In the genomic region with DNA sequence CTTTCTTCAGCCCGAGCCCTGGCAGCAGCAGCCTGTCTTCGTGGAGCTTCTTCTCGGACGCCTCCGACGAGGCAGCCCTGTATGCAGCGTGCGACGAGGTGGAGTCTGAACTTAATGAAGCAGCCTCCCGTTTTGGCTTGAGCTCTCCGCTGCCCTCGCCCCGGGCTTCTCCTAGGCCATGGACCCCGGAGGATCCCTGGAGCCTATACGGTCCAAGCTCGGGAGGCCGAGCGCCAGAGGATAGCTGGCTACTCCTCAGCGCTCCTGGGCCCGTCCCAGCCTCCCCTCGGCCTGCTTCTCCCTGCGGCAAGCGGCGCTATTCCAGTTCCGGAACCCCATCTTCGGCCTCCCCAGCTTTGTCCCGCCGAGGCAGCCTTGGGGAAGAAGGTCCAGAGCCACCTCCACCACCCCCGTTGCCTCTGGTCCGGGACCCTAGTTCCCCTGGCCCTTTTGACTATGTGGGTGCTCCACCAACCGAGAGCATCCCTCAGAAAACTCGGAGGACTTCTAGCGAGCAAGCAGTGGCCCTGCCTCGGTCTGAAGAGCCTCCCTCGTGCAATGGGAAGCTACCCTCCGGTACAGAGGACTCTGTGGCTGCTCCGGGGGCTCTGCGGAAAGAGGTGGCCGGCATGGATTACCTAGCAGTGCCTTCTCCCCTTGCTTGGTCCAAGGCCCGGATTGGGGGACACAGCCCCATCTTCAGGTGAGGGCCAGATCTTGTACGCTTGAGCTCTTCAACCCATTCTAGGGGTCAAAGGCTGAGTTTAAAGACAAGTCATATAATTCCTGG, we compare ENCODE assay signal across 9 mouse cellular contexts. TPM values are rescaled to one million over a fixed set of nuclear protein-coding genes. Genes with fewer than 3 reads are reported as not detected.
DNase-seq lines count a peak whose midpoint lies in the region; ATAC-seq and TF ChIP-seq lines count a peak whose summit lies in the region.
"Had no signal": no experiment of that assay in that cellular context is flagged by ENCODE, and none has a peak within 500 bp of the region (broad histone marks: within the 10 kb centered on the region; RNA-seq: fewer than 3 reads in every experiment).

No protein-coding gene starts in this region.

- peak; percentile 40 for DNase-seq in gastrocnemius, postnatal 10 days
- no peak for DNase-seq in gastrocnemius, adult 18-20 months (ENCODE audit: low spot score)
- DNase-seq in brain, embryonic 14.5 days (ENCODE audit: low read depth): peak; percentile 48
- DNase-seq in right cerebral cortex, postnatal 25 days: no peak
- no peak for DNase-seq in thymus, postnatal 36 days

- peak overlapping the region; percentile 43 for H3K9ac ChIP-seq in forebrain, embryonic 16.5 days (replicated peaks; ENCODE audit: low read depth, low read length)
- 0 out of 2 replicates have a peak overlapping the region, but pooled peaks have one; percentile 22 for H3K9ac ChIP-seq in intestine, postnatal 0 days (ENCODE audit: low read depth, low read length)
- H3K9ac ChIP-seq in neural tube, embryonic 13.5 days: peak overlapping the region; percentile 82

- H3K4me3 ChIP-seq in forebrain, embryonic 16.5 days (replicated peaks; ENCODE audit: low read length): peak overlapping the region; percentile 50
- peak overlapping the region; percentile 58 for H3K4me3 ChIP-seq in intestine, postnatal 0 days (ENCODE audit: low read depth, low read length)
- H3K4me3 ChIP-seq in neural tube, embryonic 13.5 days: peak overlapping the region; percentile 60

- H3K36me3 ChIP-seq in forebrain, embryonic 16.5 days (ENCODE audit: control insufficient read depth, insufficient read depth): no peaks in the 10 kb centered on the region
- peaks cover 12% of the 10 kb centered on the region; the same call in 1 of the 2 replicates for H3K36me3 ChIP-seq in intestine, postnatal 0 days (ENCODE audit: control insufficient read depth, insufficient read depth)
- no peaks in the 10 kb centered on the region for H3K36me3 ChIP-seq in neural tube, embryonic 13.5 days

- TF ChIP-seq POLR2A in brain, embryonic 14.5 days (IDR thresholded peaks at IDR 0.05; ENCODE audit: borderline replicate concordance, extremely low read depth, insufficient read depth, insufficient read length, poor library complexity, severe bottlenecking): no peak

- H3K27ac ChIP-seq in forebrain, embryonic 16.5 days (ENCODE audit: low read length): no peak overlapping the region
- H3K27ac ChIP-seq in intestine, postnatal 0 days (ENCODE audit: low read depth, low read length): no peak overlapping the region
- no peak overlapping the region for H3K27ac ChIP-seq in neural tube, embryonic 13.5 days (replicated peaks)
- H3K27ac ChIP-seq: macrophage had no signal

- no peaks in the 10 kb centered on the region for H3K9me3 ChIP-seq in forebrain, embryonic 16.5 days (ENCODE audit: control insufficient read depth, low read length)
- H3K9me3 ChIP-seq in intestine, postnatal 0 days (ENCODE audit: control insufficient read depth): no peaks in the 10 kb centered on the region
- H3K9me3 ChIP-seq in neural tube, embryonic 13.5 days: no peaks in the 10 kb centered on the region

- peak overlapping the region; percentile 69 for H3K4me2 ChIP-seq in forebrain, embryonic 16.5 days (ENCODE audit: low read length)
- H3K4me2 ChIP-seq in intestine, postnatal 0 days (replicated peaks; ENCODE audit: low read depth): peak overlapping the region; percentile 85
- peak overlapping the region; percentile 87 for H3K4me2 ChIP-seq in neural tube, embryonic 13.5 days

- 0 out of 2 replicates have a peak, but pooled peaks have one; percentile 1 for ATAC-seq in forebrain, embryonic 16.5 days
- ATAC-seq in intestine, postnatal 0 days: no peak
- ATAC-seq in neural tube, embryonic 13.5 days (ENCODE audit: low read depth): no peak

- H3K27me3 ChIP-seq in forebrain, embryonic 16.5 days (replicated peaks; ENCODE audit: control insufficient read depth, insufficient read depth, low read length): no peaks in the 10 kb centered on the region
- 0 out of 2 replicates have a peak, but pooled peaks cover 12% of the 10 kb centered on the region for H3K27me3 ChIP-seq in intestine, postnatal 0 days (replicated peaks; ENCODE audit: control insufficient read depth, insufficient read depth, low read length)
- H3K27me3 ChIP-seq in neural tube, embryonic 13.5 days: peaks cover 36% of the 10 kb centered on the region

- TF ChIP-seq CTCF in brain, embryonic 14.5 days (IDR thresholded peaks at IDR 0.05; ENCODE audit: borderline replicate concordance, extremely low read depth, insufficient read depth, insufficient read length): no peak
- no peak for TF ChIP-seq CTCF in intestine, postnatal 0 days (IDR thresholded peaks at IDR 0.05; ENCODE audit: low read depth)

- 8% methylated on average over 41 of the region's 41 CpGs for WGBS in forebrain, embryonic 16.5 days
- 53% methylated on average over 41 of the region's 41 CpGs for WGBS in intestine, postnatal 0 days
- 9% methylated on average over 41 of the region's 41 CpGs for WGBS in neural tube, embryonic 13.5 days

- peaks cover 31% of the 10 kb centered on the region for H3K4me1 ChIP-seq in forebrain, embryonic 16.5 days (replicated peaks; ENCODE audit: control insufficient read depth, insufficient read depth, low read length)
- no peaks in the 10 kb centered on the region; the same call in 1 of the 2 replicates for H3K4me1 ChIP-seq in intestine, postnatal 0 days (replicated peaks; ENCODE audit: control insufficient read depth, insufficient read depth, low read length)
- peaks cover 57% of the 10 kb centered on the region for H3K4me1 ChIP-seq in neural tube, embryonic 13.5 days (replicated peaks)

RNA-seq across cellular contexts. Expression of a gene that starts 3.8 kb away (rescaled TPM):
- 10 to 100 TPM in 1 of 2 experiments, 1 to 10 TPM in 1; 9.3 to 14.8 TPM for total RNA-seq in gastrocnemius, postnatal 10 days (2021)
- 1 to 10 TPM; 1.5 to 3.3 TPM for total RNA-seq in gastrocnemius, adult 18-20 months (2021)
- 22.3 and 26.2 TPM in 2 replicates for polyA plus RNA-seq in brain, embryonic 14.5 days (2012; rRNA removed)
- 11.7 and 12.3 TPM in 2 replicates for polyA plus RNA-seq in forebrain, embryonic 16.5 days (2015; fragmentation: Nextera tagmentation; extraction: Ambion mirVana)
- 5.9 and 6.1 TPM in 2 replicates for polyA plus RNA-seq in intestine, postnatal 0 days (2015; fragmentation: Nextera tagmentation; extraction: Ambion mirVana)
- 12.2 and 14.2 TPM in 2 replicates for polyA plus RNA-seq in neural tube, embryonic 13.5 days (2015; fragmentation: Nextera tagmentation; extraction: Ambion mirVana)
- polyA plus RNA-seq: macrophage had no signal

RNA-seq across cellular contexts. Expression of a gene that starts 27.1 kb away (rescaled TPM):
- total RNA-seq in gastrocnemius, postnatal 10 days (2021): 10 to 100 TPM in 1 of 2 experiments, 1 to 10 TPM in 1; 9.3 to 15.3 TPM
- 1 to 10 TPM; 1.2 to 1.8 TPM for total RNA-seq in gastrocnemius, adult 18-20 months (2021)
- polyA plus RNA-seq in brain, embryonic 14.5 days (2012; rRNA removed): 14.1 and 24.1 TPM in 2 replicates
- 11.3 and 13.2 TPM in 2 replicates for polyA plus RNA-seq in forebrain, embryonic 16.5 days (2015; fragmentation: Nextera tagmentation; extraction: Ambion mirVana)
- polyA plus RNA-seq in intestine, postnatal 0 days (2015; fragmentation: Nextera tagmentation; extraction: Ambion mirVana): 2.2 and 2.5 TPM in 2 replicates
- 11.8 and 12.7 TPM in 2 replicates for polyA plus RNA-seq in neural tube, embryonic 13.5 days (2015; fragmentation: Nextera tagmentation; extraction: Ambion mirVana)

RNA-seq across cellular contexts. Expression of a gene that starts 38.1 kb away (rescaled TPM):
- total RNA-seq in gastrocnemius, postnatal 10 days (2021): 1 to 10 TPM; 3.9 to 4.2 TPM
- total RNA-seq in gastrocnemius, adult 18-20 months (2021): 1 to 10 TPM; 1.6 to 2.5 TPM
- polyA plus RNA-seq in brain, embryonic 14.5 days (2012; rRNA removed): 2.5 and 2.6 TPM in 2 replicates
- 2.7 and 3.2 TPM in 2 replicates for polyA plus RNA-seq in forebrain, embryonic 16.5 days (2015; fragmentation: Nextera tagmentation; extraction: Ambion mirVana)
- polyA plus RNA-seq in intestine, postnatal 0 days (2015; fragmentation: Nextera tagmentation; extraction: Ambion mirVana): 39.2 and 47.3 TPM in 2 replicates
- polyA plus RNA-seq in neural tube, embryonic 13.5 days (2015; fragmentation: Nextera tagmentation; extraction: Ambion mirVana): 4.3 and 4.7 TPM in 2 replicates

RNA-seq across cellular contexts. Expression of a gene that starts 42.9 kb away (rescaled TPM):
- total RNA-seq in gastrocnemius, postnatal 10 days (2021): 1 to 10 TPM; 5.9 to 9.4 TPM
- 1 to 10 TPM; 3.8 to 9.1 TPM for total RNA-seq in gastrocnemius, adult 18-20 months (2021)
- polyA plus RNA-seq in brain, embryonic 14.5 days (2012; rRNA removed): 3.5 and 7.8 TPM in 2 replicates
- 3.2 and 3.7 TPM in 2 replicates for polyA plus RNA-seq in forebrain, embryonic 16.5 days (2015; fragmentation: Nextera tagmentation; extraction: Ambion mirVana)
- polyA plus RNA-seq in intestine, postnatal 0 days (2015; fragmentation: Nextera tagmentation; extraction: Ambion mirVana): 3.5 and 4.3 TPM in 2 replicates
- polyA plus RNA-seq in neural tube, embryonic 13.5 days (2015; fragmentation: Nextera tagmentation; extraction: Ambion mirVana): 4.4 and 5.7 TPM in 2 replicates

RNA-seq across cellular contexts. Expression of a gene that starts 57.4 kb away (rescaled TPM):
- total RNA-seq in gastrocnemius, postnatal 10 days (2021): under 1 TPM; 0.16 to 0.29 TPM
- total RNA-seq in gastrocnemius, adult 18-20 months (2021): not detected
- 0.43 and 0.51 TPM in 2 replicates for polyA plus RNA-seq in brain, embryonic 14.5 days (2012; rRNA removed)
- polyA plus RNA-seq in forebrain, embryonic 16.5 days (2015; fragmentation: Nextera tagmentation; extraction: Ambion mirVana): 0.14 and 0.21 TPM in 2 replicates
- polyA plus RNA-seq in intestine, postnatal 0 days (2015; fragmentation: Nextera tagmentation; extraction: Ambion mirVana): 0.16 and 0.26 TPM in 2 replicates
- 0.19 and 0.25 TPM in 2 replicates for polyA plus RNA-seq in neural tube, embryonic 13.5 days (2015; fragmentation: Nextera tagmentation; extraction: Ambion mirVana)
- polyA plus RNA-seq: macrophage had no signal

Comparison
In these comparisons a context has a peak if more than half of its experiments do, and no peak if none do; other contexts are left out.
1. DNase-seq: peak in gastrocnemius, postnatal 10 days (single experiment) and brain, embryonic 14.5 days (single experiment); none in gastrocnemius, adult 18-20 months (single experiment), right cerebral cortex, postnatal 25 days (single experiment) and thymus, postnatal 36 days (0 of 2).
2. H3K9ac ChIP-seq: peak in every context shown above with its lines; median percentile 82 in neural tube, embryonic 13.5 days; 43 in forebrain, embryonic 16.5 days; 22 in intestine, postnatal 0 days.
3. Peak in every context shown above with its lines, with median percentiles within 50 percentile points of each other: H3K4me2 ChIP-seq and H3K4me3 ChIP-seq.